Mouse (Mus musculus) neural tube, embryonic 13.5 days (tissue): ENCODE measurements around the gene Pgpep1l. TPM values are rescaled to one million over a fixed set of nuclear protein-coding genes. Genes with fewer than 3 reads are reported as not detected.

Experiments
- ATAC-seq: fragments of 200-750 bp; cut with Nextera tagmentation; 2 replicates; pipeline ENCODE4 v1.8.0; 2017; ENCODE audit warnings: low read depth, mild to moderate bottlenecking, moderate TSS enrichment, moderate library complexity
- H3K27ac ChIP-seq: fragments of 300-500 bp; sonication (generic); replicated peaks from 2 replicates; pipeline ENCODE4 v1.5.1; 2015; ENCODE audit warnings: moderate library complexity, mild to moderate bottlenecking, inconsistent platforms
- H3K27me3 ChIP-seq: fragments of 300-500 bp; sonication (generic); 2 replicates; pipeline ENCODE4 v1.6.1; 2015; ENCODE audit warnings: mild to moderate bottlenecking, inconsistent platforms
- H3K36me3 ChIP-seq: fragments of 300-500 bp; sonication (generic); 2 replicates; pipeline ENCODE4 v1.6.1; 2015; ENCODE audit warnings: mild to moderate bottlenecking, inconsistent platforms
- H3K4me1 ChIP-seq: fragments of 300-500 bp; sonication (generic); replicated peaks from 2 replicates; pipeline ENCODE4 v1.6.1; 2015; ENCODE audit warnings: inconsistent platforms
- H3K4me2 ChIP-seq: fragments of 300-500 bp; sonication (generic); 2 replicates; pipeline ENCODE4 v1.6.1; 2015; ENCODE audit warnings: inconsistent platforms, mild to moderate bottlenecking, moderate library complexity
- H3K4me3 ChIP-seq: fragments of 300-500 bp; sonication (generic); 2 replicates; pipeline ENCODE4 v1.5.1; 2015; ENCODE audit warnings: mild to moderate bottlenecking, inconsistent platforms
- H3K9ac ChIP-seq: fragments of 300-500 bp; sonication (generic); 2 replicates; pipeline ENCODE4 v1.6.1; 2015; ENCODE audit warnings: moderate library complexity, mild to moderate bottlenecking, inconsistent platforms
- H3K9me3 ChIP-seq: fragments of 300-500 bp; sonication (generic); 2 replicates; pipeline ENCODE4 v1.6.1; 2016; ENCODE audit warnings: inconsistent platforms
- WGBS: fragments of 180-500 bp; shearing (Covaris S2); methylation state at CpG from one replicate; pipeline ENCODE4 v1.1.7; 2015; 5-methylcytosine and 5-hydroxymethylcytosine counted together
- polyA plus RNA-seq: library from polyadenylated mRNA; unstranded; fragments of >200 nt; fragmentation: Nextera tagmentation; extraction: Ambion mirVana; gene quantifications from 2 replicates; pipeline ENCODE4 v1.2.1, GENCODE M21; 2015

Pgpep1l gene
- polyA plus RNA-seq = not detected in 2 replicates

DNA sequence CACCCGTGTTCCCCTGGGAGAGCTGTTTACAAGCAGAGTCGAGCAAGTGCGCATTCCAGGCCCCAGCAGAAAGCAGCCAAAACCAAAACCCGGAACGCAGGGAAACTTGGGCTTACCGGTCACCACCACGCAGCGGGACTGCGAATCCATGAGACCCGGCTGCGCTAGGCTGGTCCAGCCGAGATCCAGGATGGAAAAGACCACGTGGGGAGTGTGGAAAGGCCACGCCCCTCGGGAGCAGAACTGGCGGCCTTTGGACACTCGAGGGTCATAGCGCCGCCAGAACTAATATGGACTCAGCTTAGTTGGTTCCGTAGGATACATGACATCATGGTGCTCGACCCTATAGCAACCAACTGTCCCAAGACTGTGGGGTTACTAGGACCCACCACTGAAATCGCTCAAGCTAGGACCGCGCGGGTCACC is at the start of gene Pgpep1l:
TSS of gene Pgpep1l (minus strand) at position 206 of the 426 bp plus-strand sequence.
- Histone ChIP-seq H3K36me3 (no peaks in the 10 kb centered on the region), H3K4me2 (peak within 1 kb of the TSS; percentile 58), H3K4me1 (peaks cover 31% of the 10 kb centered on the region), H3K4me3 (peak within 1 kb of the TSS; percentile 28), H3K9ac (0 out of 2 replicates have a peak within 1 kb of the TSS, but pooled peaks have one; percentile 38), H3K27me3 (peaks cover 23% of the 10 kb centered on the region), H3K9me3 (no peaks in the 10 kb centered on the region), H3K27ac (no peak within 1 kb of the TSS)
- ATAC-seq = peak; percentile 28; the same call in 1 of the 2 replicates
- whole genome bisulfite sequencing = 10% methylated on average over 25 of the region's 25 CpGs

DNA sequence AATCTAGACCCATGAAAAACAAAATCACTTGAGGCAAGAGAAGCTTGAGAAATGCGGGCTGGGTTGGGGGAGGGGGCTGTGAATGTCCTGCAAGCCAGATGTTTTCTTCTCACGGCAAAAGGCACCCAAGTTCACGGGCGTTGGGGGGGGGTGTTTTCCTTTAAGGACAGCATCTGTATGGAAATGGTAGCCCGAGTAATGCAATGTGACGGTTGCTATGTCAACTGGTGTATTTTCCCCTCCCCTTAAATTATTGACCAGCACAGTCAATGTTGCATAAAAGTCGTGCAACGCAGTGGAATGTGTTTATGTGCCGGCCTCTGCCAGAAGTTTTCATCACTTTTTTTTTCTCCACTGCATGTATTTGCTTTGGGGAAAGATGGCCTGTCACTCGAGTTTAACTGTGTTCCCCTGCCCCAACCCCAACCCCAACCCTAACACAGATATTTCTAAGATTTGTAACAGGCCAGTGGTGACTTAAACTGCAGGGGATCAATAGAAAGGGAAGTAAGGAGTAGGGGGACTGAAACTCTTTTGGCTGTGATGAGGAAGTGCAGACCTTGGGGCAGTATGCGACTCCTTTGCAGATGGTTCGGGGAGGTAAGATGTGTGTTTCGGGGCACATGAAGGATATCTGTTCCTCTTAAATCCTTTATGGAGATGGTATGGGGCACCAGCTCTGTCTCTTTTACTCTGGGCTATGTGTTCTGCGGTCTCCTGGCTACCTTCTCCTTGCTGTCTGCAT is 49.2 kb upstream of the Pgpep1l start:
- no peak overlapping the region for H3K4me2 ChIP-seq
- H3K9me3 ChIP-seq = no peaks in the 10 kb centered on the region
- H3K4me3 ChIP-seq = no peak overlapping the region
- no peaks in the 10 kb centered on the region for H3K36me3 ChIP-seq
- 0 out of 2 replicates have a peak, but pooled peaks cover 5% of the 10 kb centered on the region for H3K27me3 ChIP-seq
- no peak overlapping the region for H3K27ac ChIP-seq
- ATAC-seq = no peak
- H3K4me1 ChIP-seq = no peaks in the 10 kb centered on the region
- 66% methylated on average over 14 of the region's 14 CpGs for WGBS
- H3K9ac ChIP-seq = no peak overlapping the region

DNA sequence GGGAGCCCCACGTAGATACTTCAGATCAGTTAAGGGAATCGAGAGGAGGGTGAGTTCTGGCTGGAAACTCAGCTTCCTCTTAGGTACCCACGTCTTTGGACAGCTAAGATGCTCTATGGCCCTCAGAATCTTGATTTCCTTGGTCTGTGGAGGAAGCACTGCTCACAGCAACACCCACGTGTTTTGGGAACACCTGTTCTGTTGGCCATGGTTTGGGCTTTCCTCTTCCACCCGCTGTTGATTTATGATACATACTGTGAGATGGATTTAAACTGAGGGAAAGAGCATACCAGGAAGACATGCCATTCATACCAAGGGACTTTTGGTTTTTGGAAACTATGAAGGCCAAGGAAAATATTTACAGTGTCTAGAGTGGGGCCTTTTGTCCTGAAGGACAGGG is 48.4 kb upstream of the Pgpep1l start:
- no peak overlapping the region for H3K4me3 ChIP-seq
- H3K27me3 ChIP-seq = 0 out of 2 replicates have a peak, but pooled peaks cover 5% of the 10 kb centered on the region
- H3K9me3 ChIP-seq = no peaks in the 10 kb centered on the region
- H3K9ac ChIP-seq = no peak overlapping the region
- no peaks in the 10 kb centered on the region for H3K4me1 ChIP-seq
- 85% methylated on average over 5 of the region's 5 CpGs for WGBS
- H3K36me3 ChIP-seq = no peaks in the 10 kb centered on the region
- H3K27ac ChIP-seq = no peak overlapping the region
- ATAC-seq = no peak
- H3K4me2 ChIP-seq = no peak overlapping the region

DNA sequence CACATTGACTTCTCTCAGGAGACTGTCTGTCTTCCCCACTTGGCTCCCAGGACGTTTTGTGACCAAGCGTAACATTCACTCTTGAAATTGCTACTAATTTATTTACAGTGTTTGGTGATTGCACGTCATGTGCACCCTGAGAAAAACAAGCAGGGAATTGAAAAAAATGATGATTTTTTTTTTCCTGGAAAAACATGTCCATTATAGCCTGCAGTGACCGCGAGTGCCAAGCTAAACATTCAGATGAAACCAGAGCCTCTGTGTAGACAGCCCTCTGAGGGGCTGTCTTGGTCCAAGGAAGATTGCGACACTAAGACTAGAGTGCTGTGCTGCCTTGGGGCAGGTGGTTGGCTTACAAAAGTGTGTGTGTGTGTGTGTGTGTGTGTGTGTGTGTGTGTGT is 47.4 kb upstream of the Pgpep1l start:
- H3K4me2 ChIP-seq = no peak overlapping the region
- 70% methylated on average over 6 of the region's 6 CpGs for WGBS
- 0 out of 2 replicates have a peak, but pooled peaks cover 5% of the 10 kb centered on the region for H3K27me3 ChIP-seq
- no peak overlapping the region for H3K27ac ChIP-seq
- no peaks in the 10 kb centered on the region for H3K9me3 ChIP-seq
- no peak overlapping the region for H3K4me3 ChIP-seq
- ATAC-seq = no peak
- no peaks in the 10 kb centered on the region for H3K4me1 ChIP-seq
- H3K36me3 ChIP-seq = no peaks in the 10 kb centered on the region
- no peak overlapping the region for H3K9ac ChIP-seq

DNA sequence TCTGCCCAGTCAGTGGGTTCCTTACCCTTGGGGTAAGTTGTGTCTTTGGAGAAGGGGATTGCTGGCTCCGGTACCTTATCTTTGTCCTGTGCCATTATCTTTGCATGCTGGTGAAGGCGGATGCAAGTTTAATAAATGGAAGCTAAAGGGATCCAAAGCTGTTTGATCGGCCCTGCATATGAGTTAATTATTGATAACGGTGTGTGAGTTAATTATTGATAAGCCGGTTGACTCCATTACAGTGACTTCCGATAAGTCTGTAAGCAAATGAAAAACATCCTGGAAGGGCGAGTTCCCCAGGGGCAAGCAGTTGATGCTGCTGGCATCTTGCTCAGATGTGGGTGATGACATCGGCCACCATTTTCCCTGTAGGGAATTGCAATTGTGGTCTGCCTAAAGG is 42.7 kb upstream of the Pgpep1l start:
- H3K27ac ChIP-seq = no peak overlapping the region
- no peak overlapping the region for H3K9ac ChIP-seq
- H3K27me3 ChIP-seq = 0 out of 2 replicates have a peak, but pooled peaks cover 5% of the 10 kb centered on the region
- H3K4me2 ChIP-seq = no peak overlapping the region
- no peaks in the 10 kb centered on the region for H3K9me3 ChIP-seq
- H3K4me1 ChIP-seq = peaks cover 3% of the 10 kb centered on the region; the same call in 1 of the 2 replicates
- 85% methylated on average over 8 of the region's 8 CpGs for WGBS
- no peak for ATAC-seq
- no peak overlapping the region for H3K4me3 ChIP-seq
- no peaks in the 10 kb centered on the region for H3K36me3 ChIP-seq

DNA sequence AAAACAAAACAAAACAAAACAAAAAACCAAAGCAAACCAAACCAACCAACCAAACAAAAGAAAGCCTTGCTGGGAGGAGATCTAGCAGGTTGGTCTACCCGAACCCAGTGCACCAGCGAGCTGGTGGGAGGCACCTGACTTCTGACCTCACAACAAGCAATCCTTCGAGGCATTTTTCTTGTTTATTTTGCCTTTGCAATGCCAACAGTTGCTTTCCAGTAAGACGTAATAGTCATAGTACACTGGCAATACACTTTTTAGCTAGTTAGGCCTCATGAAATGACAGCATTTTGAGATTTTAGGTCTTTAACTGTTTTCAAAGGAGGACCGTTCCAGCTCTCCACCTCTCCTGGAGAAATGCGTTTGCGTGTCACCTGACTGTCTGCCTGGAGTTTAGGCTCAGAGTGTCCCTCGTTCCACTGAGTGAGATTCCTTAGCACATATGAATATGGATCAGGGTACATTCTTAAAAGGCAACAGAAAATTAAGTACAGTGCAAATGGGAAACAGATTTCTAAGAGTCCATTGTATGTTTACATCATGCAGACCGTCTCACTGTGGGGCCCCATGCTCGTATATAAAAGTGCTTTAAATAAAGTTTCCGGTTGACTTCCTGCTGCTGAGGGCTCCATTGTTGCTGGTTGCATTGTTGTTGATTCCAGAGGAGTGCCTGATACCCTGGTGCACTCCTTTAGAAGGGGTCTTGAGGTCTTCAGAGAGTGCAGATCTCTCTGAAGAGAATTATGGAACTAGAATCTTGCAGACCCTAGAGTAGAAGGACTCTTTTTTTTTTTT is 41.9 kb upstream of the Pgpep1l start:
- Histone ChIP-seq H3K36me3 (no peaks in the 10 kb centered on the region), H3K4me2 (no peak overlapping the region), H3K9ac (no peak overlapping the region), H3K4me1 (peaks cover 3% of the 10 kb centered on the region; the same call in 1 of the 2 replicates), H3K27me3 (0 out of 2 replicates have a peak, but pooled peaks cover 5% of the 10 kb centered on the region), H3K4me3 (no peak overlapping the region), H3K27ac (no peak overlapping the region), H3K9me3 (no peaks in the 10 kb centered on the region)
- WGBS = 51% methylated on average over 11 of the region's 11 CpGs
- ATAC-seq = no peak

DNA sequence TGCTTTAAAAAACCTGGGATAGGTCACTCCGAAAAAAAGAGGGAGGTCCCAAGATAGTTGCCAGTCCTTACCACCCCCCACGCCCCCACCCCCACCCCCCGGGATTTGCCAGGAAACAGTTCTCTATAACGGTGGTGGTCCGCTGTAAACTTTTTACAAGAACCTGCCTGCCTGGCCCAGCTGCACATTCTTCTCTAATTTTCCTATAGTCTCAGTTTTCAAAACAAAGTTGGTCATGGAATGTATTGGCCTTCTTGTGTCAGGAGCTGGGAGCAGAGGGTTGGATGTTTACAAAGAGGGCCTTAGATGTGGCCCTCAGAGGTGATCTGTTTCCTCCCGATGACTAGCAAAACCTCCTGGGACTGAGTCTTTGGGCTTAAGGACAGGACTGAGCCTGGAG is 39.7 kb upstream of the Pgpep1l start:
- Histone ChIP-seq H3K9ac (no peak overlapping the region), H3K27me3 (no peaks in the 10 kb centered on the region), H3K36me3 (no peaks in the 10 kb centered on the region), H3K4me1 (peaks cover 3% of the 10 kb centered on the region; the same call in 1 of the 2 replicates), H3K4me3 (no peak overlapping the region), H3K9me3 (no peaks in the 10 kb centered on the region), H3K4me2 (no peak overlapping the region), H3K27ac (no peak overlapping the region)
- 63% methylated on average over 6 of the region's 6 CpGs for WGBS
- ATAC-seq = no peak

DNA sequence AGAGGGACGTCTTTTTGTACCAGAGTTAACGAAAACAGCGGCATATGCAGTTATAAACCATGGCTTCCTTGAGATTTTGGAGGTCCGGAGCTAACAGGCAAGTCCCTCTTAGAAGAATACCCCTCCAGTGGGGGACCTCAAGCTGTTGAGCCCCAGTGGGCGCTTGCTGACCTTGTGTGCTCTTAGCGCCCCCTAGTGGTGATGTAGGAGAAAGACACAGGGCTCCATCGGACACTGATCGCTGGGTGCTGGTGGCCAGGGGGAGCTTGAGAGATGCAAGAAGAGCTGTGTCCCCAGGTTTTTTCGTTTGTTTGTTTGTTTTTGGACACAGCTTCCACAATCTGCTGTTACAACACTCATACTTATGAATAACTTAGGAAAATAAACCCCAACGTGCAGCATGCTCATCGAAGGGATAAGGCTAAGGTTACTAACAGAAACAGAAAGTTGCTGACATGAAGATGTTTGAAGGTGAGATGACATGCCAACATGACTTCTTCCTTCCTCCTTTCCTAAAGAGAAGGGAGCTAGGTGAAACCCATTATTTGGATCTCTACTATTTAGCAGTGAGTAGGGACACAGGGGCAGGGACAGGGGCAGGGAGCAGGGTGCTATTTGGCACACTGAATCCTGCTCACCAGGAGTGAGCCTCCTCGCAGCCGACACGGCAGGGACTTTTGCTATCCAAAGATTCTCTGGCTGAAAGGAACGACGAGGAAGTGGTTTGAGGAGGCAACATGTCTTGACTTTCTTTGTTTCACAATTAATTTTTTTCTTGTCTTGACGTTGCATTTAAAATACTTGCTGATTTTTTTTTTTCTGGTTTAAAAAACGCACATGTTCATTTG is 38.8 kb upstream of the Pgpep1l start:
- no peak overlapping the region for H3K9ac ChIP-seq
- H3K27me3 ChIP-seq = no peaks in the 10 kb centered on the region
- peak; percentile 77; the same call in 1 of the 2 replicates for ATAC-seq
- H3K4me1 ChIP-seq = peaks cover 3% of the 10 kb centered on the region; the same call in 1 of the 2 replicates
- no peaks in the 10 kb centered on the region for H3K36me3 ChIP-seq
- WGBS = 31% methylated on average over 18 of the region's 18 CpGs
- no peaks in the 10 kb centered on the region for H3K9me3 ChIP-seq
- peak overlapping the region; percentile 34 for H3K4me2 ChIP-seq
- no peak overlapping the region for H3K27ac ChIP-seq
- H3K4me3 ChIP-seq = no peak overlapping the region

DNA sequence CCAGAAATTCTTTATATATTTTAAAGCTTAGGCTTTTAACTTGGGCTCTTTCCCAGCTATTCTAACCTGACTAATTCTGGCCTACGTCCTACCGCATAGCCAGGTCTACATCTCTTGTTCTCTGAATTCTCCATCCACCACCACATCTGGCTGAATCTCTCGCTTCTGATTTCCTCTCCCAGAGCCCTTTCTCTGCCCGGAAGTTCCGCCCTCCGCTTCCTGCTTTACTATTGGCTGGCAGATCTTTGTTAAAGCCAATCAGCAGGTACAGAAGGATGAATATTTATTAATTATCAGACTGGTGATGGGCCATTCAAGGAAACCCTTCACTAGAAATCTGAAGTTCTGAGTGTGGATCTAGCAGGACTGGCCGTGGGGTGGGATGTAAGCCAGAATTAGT is 37.1 kb upstream of the Pgpep1l start:
- Histone ChIP-seq H3K9me3 (no peaks in the 10 kb centered on the region), H3K4me2 (no peak overlapping the region), H3K4me3 (no peak overlapping the region), H3K36me3 (no peaks in the 10 kb centered on the region), H3K9ac (no peak overlapping the region), H3K4me1 (peaks cover 3% of the 10 kb centered on the region; the same call in 1 of the 2 replicates), H3K27me3 (no peaks in the 10 kb centered on the region), H3K27ac (no peak overlapping the region)
- no peak for ATAC-seq
- WGBS = 83% methylated on average over 7 of the region's 7 CpGs

DNA sequence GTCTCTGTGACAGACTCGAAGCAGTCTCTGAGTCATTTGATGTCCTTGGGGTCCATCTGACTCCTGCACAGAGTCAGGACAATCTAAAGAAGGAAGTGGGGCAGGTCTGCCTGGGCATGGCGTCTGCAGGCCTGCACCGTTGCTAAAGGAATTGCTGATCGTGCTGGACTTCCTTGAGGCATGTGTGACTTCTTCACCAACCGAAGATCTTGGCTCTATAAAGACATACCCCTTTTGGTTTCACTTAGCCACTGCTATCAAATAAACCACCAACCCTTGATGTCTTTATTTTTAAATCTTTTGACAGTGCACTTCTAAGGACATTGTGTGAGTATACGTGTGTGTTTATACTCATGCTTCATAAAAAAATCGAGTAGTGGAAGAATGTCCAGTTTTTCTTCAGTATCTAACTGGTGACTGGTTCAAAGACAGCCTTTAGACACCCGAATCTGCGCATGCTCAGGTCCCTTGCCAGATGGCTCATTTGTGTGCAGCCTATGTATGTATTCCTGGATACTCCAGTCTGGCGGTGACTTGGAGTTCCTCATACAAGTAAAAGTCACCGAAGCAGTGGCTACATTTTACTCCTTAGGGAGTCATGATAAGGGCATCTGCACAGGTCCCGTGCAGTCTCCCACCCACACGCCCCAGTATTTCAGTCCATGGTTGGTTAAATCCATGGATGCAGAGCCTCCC is 34.5 kb upstream of the Pgpep1l start:
- WGBS = 86% methylated on average over 13 of the region's 13 CpGs
- H3K4me2 ChIP-seq = no peak overlapping the region
- no peak overlapping the region for H3K27ac ChIP-seq
- H3K9me3 ChIP-seq = no peaks in the 10 kb centered on the region
- H3K4me1 ChIP-seq = 0 out of 2 replicates have a peak, but pooled peaks cover 3% of the 10 kb centered on the region
- no peak overlapping the region for H3K4me3 ChIP-seq
- H3K36me3 ChIP-seq = no peaks in the 10 kb centered on the region
- no peak for ATAC-seq
- H3K9ac ChIP-seq = no peak overlapping the region
- no peaks in the 10 kb centered on the region for H3K27me3 ChIP-seq

DNA sequence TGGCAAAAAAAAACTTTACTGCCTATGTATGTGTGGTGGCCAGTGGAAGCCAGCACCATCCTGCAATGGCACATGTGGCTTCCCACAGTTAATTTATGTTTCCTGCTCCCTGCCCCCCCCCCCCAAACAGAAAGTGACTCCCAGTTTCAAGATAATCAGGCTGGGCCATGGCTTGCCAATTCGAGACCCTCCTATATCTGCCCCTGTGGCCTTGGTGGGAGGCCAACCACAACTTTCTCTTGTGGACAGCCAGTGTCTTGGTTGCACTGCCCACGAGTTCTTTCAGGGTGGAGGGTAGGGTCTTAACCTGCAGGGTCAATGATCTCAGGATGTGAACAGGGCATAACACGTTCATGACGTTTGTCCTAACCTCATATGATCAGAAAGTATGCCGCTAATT is 32.5 kb upstream of the Pgpep1l start:
- 90% methylated on average over 5 of the region's 5 CpGs for WGBS
- Histone ChIP-seq H3K4me2 (no peak overlapping the region), H3K36me3 (no peaks in the 10 kb centered on the region), H3K9me3 (no peaks in the 10 kb centered on the region), H3K27me3 (no peaks in the 10 kb centered on the region), H3K4me3 (no peak overlapping the region), H3K4me1 (no peaks in the 10 kb centered on the region), H3K27ac (no peak overlapping the region), H3K9ac (no peak overlapping the region)
- ATAC-seq = no peak
